Mouse (Mus musculus) megakaryocyte, embryonic 14.5 days (primary cell): Measurements from ENCODE around the gene Nf2. TPM values are rescaled to one million over a fixed set of nuclear protein-coding genes. Genes with fewer than 3 reads are reported as not detected.

Experiments
- H3K27me3 ChIP-seq: replicated peaks from 2 replicates; pipeline ENCODE3; 2012; ENCODE audit warnings: inconsistent platforms
- H3K36me3 ChIP-seq: replicated peaks from 2 replicates; pipeline ENCODE3; 2012; ENCODE audit warnings: low read length, inconsistent platforms, mixed read lengths
- H3K4me1 ChIP-seq: 2 replicates; pipeline ENCODE4 v1.6.1; 2012; ENCODE audit warnings: inconsistent platforms
- H3K4me3 ChIP-seq: replicated peaks from 2 replicates; pipeline ENCODE3; 2012; ENCODE audit warnings: moderate library complexity, mild to moderate bottlenecking, inconsistent platforms
- H3K9me3 ChIP-seq: 2 replicates; pipeline ENCODE4 v1.6.1; 2012; ENCODE audit warnings: inconsistent platforms
- FLI1 ChIP-seq: IDR thresholded peaks from 2 replicates; pipeline ENCODE4 v1.6.1; 2012; ENCODE audit warnings: low read length, inconsistent platforms, mixed read lengths
- GATA1 ChIP-seq: IDR thresholded peaks from 3 replicates; pipeline ENCODE4 v1.6.1; 2012; ENCODE audit warnings: mixed read lengths, low read length, inconsistent platforms, borderline replicate concordance
- polyA plus RNA-seq: library from polyadenylated mRNA; stranded (reverse); fragments of >175 nt; gene quantifications from 2 replicates; pipeline ENCODE4 v1.2.3, GENCODE M21; 2012; ENCODE audit warnings: low replicate concordance; ENCODE audit not compliant: insufficient read depth

Gene Nf2
- polyA plus RNA-seq, 1 experiment: 21.2 TPM

DNA sequence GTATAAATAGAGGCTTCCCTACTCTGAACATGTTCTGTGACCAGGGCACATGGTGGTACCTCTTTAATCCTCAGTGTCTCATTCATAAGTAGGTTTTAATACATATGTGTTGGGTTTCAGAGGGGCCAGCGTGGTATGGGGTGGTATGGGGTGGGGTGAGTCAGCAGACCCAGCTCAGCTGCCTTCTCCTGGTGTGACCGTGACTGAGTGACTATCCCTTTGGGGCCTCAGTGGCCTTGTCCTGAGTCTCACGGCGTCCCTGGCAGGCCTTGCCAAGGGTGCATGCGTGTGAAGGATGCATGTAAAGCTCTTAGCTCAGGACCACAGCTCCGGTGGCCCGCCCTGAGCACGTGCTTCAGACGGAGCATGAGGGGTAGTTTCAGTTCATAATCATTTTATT is 129.4 kb downstream of the Nf2 start:
- H3K4me1 ChIP-seq: peaks cover 26% of the 10 kb centered on the region
- H3K4me3 ChIP-seq: no peak overlapping the region
- no peaks in the 10 kb centered on the region for H3K27me3 ChIP-seq
- H3K9me3 ChIP-seq: no peaks in the 10 kb centered on the region
- peaks cover 31% of the 10 kb centered on the region for H3K36me3 ChIP-seq
- no peak for TF ChIP-seq GATA1
- TF ChIP-seq FLI1: no peak

- Histone ChIP-seq H3K4me3 (peak overlapping the region; percentile 11), H3K27me3 (no peaks in the 10 kb centered on the region), H3K4me1 (peaks cover 28% of the 10 kb centered on the region), H3K36me3 (peaks cover 17% of the 10 kb centered on the region), H3K9me3 (no peaks in the 10 kb centered on the region)
- TF ChIP-seq FLI1 (no peak), GATA1 (no peak)
Measured at GRCm38 (mm10) chr11:4718548-4718947, 130.8 kb downstream of the Nf2 start.

GRCm38 (mm10) chr11:4716530-4717236 is 132.7 kb downstream of the Nf2 start:
- H3K4me3 ChIP-seq: no peak overlapping the region
- peaks cover 5% of the 10 kb centered on the region for H3K36me3 ChIP-seq
- TF ChIP-seq FLI1 (no peak), GATA1 (no peak)
- H3K9me3 ChIP-seq: no peaks in the 10 kb centered on the region
- H3K4me1 ChIP-seq: peaks cover 30% of the 10 kb centered on the region
- H3K27me3 ChIP-seq: no peaks in the 10 kb centered on the region

Other genes with a start within 250 kb of the Nf2 start
- not detected in 2 replicates for gene Gm11032, start 229.5 kb downstream of the Nf2 start, polyA plus RNA-seq
- gene Ascc2, start 211.8 kb downstream of the Nf2 start, polyA plus RNA-seq: 30.5 and 53.9 TPM in 2 replicates
- gene Uqcr10, start 145.2 kb downstream of the Nf2 start, polyA plus RNA-seq: 26.4 and 27.4 TPM in 2 replicates
- 75.1 and 119 TPM in 2 replicates for gene Zmat5, start 144.9 kb downstream of the Nf2 start, polyA plus RNA-seq
- gene Cabp7, start 102.8 kb downstream of the Nf2 start, polyA plus RNA-seq: not detected in 2 replicates
- gene Nipsnap1, start 24.4 kb upstream of the Nf2 start, polyA plus RNA-seq: 9.5 TPM in 1 of 2 replicates, not detected in the other
- 1.1 and 3.9 TPM in 2 replicates for gene Thoc5, start 45.8 kb upstream of the Nf2 start, polyA plus RNA-seq
- 3.8 and 7.2 TPM in 2 replicates for gene Nefh, start 98.5 kb upstream of the Nf2 start, polyA plus RNA-seq
- 57.8 and 66.6 TPM in 2 replicates for gene Ap1b1, start 137.3 kb upstream of the Nf2 start, polyA plus RNA-seq
- 12.0 and 22.3 TPM in 2 replicates for gene Rasl10a, start 208.6 kb upstream of the Nf2 start, polyA plus RNA-seq
- gene Gas2l1, start 215.8 kb upstream of the Nf2 start, polyA plus RNA-seq: 1,288 and 2,398 TPM in 2 replicates
- gene Rhbdd3, start 249.4 kb upstream of the Nf2 start, polyA plus RNA-seq: 28.8 and 47.9 TPM in 2 replicates
- 186 and 838 TPM in 2 replicates for gene Ewsr1, start 249.7 kb upstream of the Nf2 start, polyA plus RNA-seq